Mouse (Mus musculus) kidney, embryonic 16.5 days (tissue): ENCODE data around the gene Ssx2ip. TPM values are rescaled to one million over a fixed set of nuclear protein-coding genes. Genes with fewer than 3 reads are reported as not detected.

Experiments used
- ATAC-seq: fragments of 200-750 bp; cut with Nextera tagmentation; 2 replicates; pipeline ENCODE4 v1.8.0; 2017; ENCODE audit warnings: moderate TSS enrichment; ENCODE audit not compliant: low FRiP score, low TSS enrichment
- H3K27ac ChIP-seq: fragments of 300-500 bp; sonication (generic); 2 replicates; pipeline ENCODE4 v1.5.1; 2014; ENCODE audit warnings: low read length
- H3K27me3 ChIP-seq: fragments of 300-500 bp; sonication (generic); 2 replicates; pipeline ENCODE4 v1.6.1; 2014; ENCODE audit warnings: low read length, control low read depth, mixed read lengths; ENCODE audit not compliant: insufficient read depth
- H3K36me3 ChIP-seq: fragments of 300-500 bp; sonication (generic); 2 replicates; pipeline ENCODE4 v1.6.1; 2014; ENCODE audit warnings: low read length, control low read depth, mixed read lengths; ENCODE audit not compliant: insufficient read depth
- H3K4me1 ChIP-seq: fragments of 300-500 bp; sonication (generic); 2 replicates; pipeline ENCODE4 v1.6.1; 2014; ENCODE audit warnings: low read length, control low read depth, mixed read lengths; ENCODE audit not compliant: insufficient read depth
- H3K4me2 ChIP-seq: fragments of 300-500 bp; sonication (generic); replicated peaks from 2 replicates; pipeline ENCODE4 v1.6.1; 2014; ENCODE audit warnings: low read depth, low read length
- H3K4me3 ChIP-seq: fragments of 300-500 bp; sonication (generic); 2 replicates; pipeline ENCODE4 v1.5.1; 2014; ENCODE audit warnings: mild to moderate bottlenecking, low read length
- H3K9ac ChIP-seq: fragments of 300-500 bp; sonication (generic); replicated peaks from 2 replicates; pipeline ENCODE4 v1.6.1; 2014; ENCODE audit warnings: low read length
- H3K9me3 ChIP-seq: fragments of 300-500 bp; sonication (generic); 2 replicates; pipeline ENCODE4 v1.6.1; 2016; ENCODE audit warnings: low read length, control low read depth
- WGBS: fragments of 180-500 bp; shearing (Covaris S2); extraction: QIAGEN DNeasy Blood & Tissue Kit; methylation state at CpG from one replicate; pipeline ENCODE4 v1.1.7; 2014; 5-methylcytosine and 5-hydroxymethylcytosine counted together
- polyA plus RNA-seq: library from polyadenylated mRNA; unstranded; fragments of >200 nt; fragmentation: Nextera tagmentation; extraction: Ambion mirVana; gene quantifications from 2 replicates; pipeline ENCODE4 v1.2.1, GENCODE M21; 2015

Gene Ssx2ip
- polyA plus RNA-seq, 1 experiment from 2014 or later, result 22.4 TPM

- no peak for ATAC-seq
Observed at GRCm38 (mm10) chr3:146442936-146443335, 38.5 kb downstream of the Ssx2ip start.

GRCm38 (mm10) chr3:146443380-146443779, 38.9 kb downstream of the Ssx2ip start:
- peak; percentile 76 for ATAC-seq

More at GRCm38 (mm10) chr3:146442936-146443335, 38.5 kb downstream of the Ssx2ip start:
- Histone ChIP-seq H3K27ac (0 out of 2 replicates have a peak overlapping the region, but pooled peaks have one; percentile 6), H3K36me3 (peaks cover 10% of the 10 kb centered on the region; the same call in 1 of the 2 replicates), H3K4me2 (no peak overlapping the region), H3K9me3 (0 out of 2 replicates have a peak, but pooled peaks cover 5% of the 10 kb centered on the region), H3K27me3 (no peaks in the 10 kb centered on the region), H3K9ac (no peak overlapping the region), H3K4me1 (no peaks in the 10 kb centered on the region), H3K4me3 (no peak overlapping the region)
- 82% methylated on average over 8 of the region's 8 CpGs for WGBS

GRCm38 (mm10) chr3:146444880-146445279, 40.4 kb downstream of the Ssx2ip start:
- H3K4me3 ChIP-seq, result no peak overlapping the region
- ATAC-seq, result no peak
- 0 out of 2 replicates have a peak, but pooled peaks cover 5% of the 10 kb centered on the region for H3K9me3 ChIP-seq
- no peak overlapping the region for H3K27ac ChIP-seq
- 87% methylated on average over 7 of the region's 7 CpGs for WGBS
- no peak overlapping the region for H3K9ac ChIP-seq
- H3K27me3 ChIP-seq, result no peaks in the 10 kb centered on the region
- H3K4me2 ChIP-seq, result no peak overlapping the region
- peaks cover 4% of the 10 kb centered on the region; the same call in 1 of the 2 replicates for H3K4me1 ChIP-seq
- peaks cover 4% of the 10 kb centered on the region; the same call in 1 of the 2 replicates for H3K36me3 ChIP-seq

More at GRCm38 (mm10) chr3:146443380-146443779, 38.9 kb downstream of the Ssx2ip start:
- H3K27me3 ChIP-seq, result no peaks in the 10 kb centered on the region
- no peaks in the 10 kb centered on the region for H3K4me1 ChIP-seq
- H3K36me3 ChIP-seq, result peaks cover 7% of the 10 kb centered on the region; the same call in 1 of the 2 replicates
- 78% methylated on average over 7 of the region's 7 CpGs for WGBS
- H3K27ac ChIP-seq, result peak overlapping the region; percentile 65; the same call in 1 of the 2 replicates
- no peak overlapping the region for H3K4me2 ChIP-seq
- no peak overlapping the region for H3K9ac ChIP-seq
- no peak overlapping the region for H3K4me3 ChIP-seq
- H3K9me3 ChIP-seq, result 0 out of 2 replicates have a peak, but pooled peaks cover 5% of the 10 kb centered on the region

- Histone ChIP-seq H3K27me3 (no peaks in the 10 kb centered on the region), H3K9me3 (0 out of 2 replicates have a peak, but pooled peaks cover 5% of the 10 kb centered on the region), H3K27ac (no peak overlapping the region), H3K4me1 (peaks cover 10% of the 10 kb centered on the region; the same call in 1 of the 2 replicates), H3K4me2 (no peak overlapping the region), H3K9ac (no peak overlapping the region), H3K36me3 (peaks cover 4% of the 10 kb centered on the region; the same call in 1 of the 2 replicates), H3K4me3 (no peak overlapping the region)
- ATAC-seq, result no peak
- 89% methylated on average over 5 of the region's 5 CpGs for WGBS
Observed at GRCm38 (mm10) chr3:146447156-146447555, 42.7 kb downstream of the Ssx2ip start.

GRCm38 (mm10) chr3:146447598-146447997, 43.2 kb downstream of the Ssx2ip start:
- 79% methylated on average over 3 of the region's 3 CpGs for WGBS
- Histone ChIP-seq H3K27me3 (no peaks in the 10 kb centered on the region), H3K36me3 (peaks cover 4% of the 10 kb centered on the region; the same call in 1 of the 2 replicates), H3K27ac (no peak overlapping the region), H3K4me1 (peaks cover 10% of the 10 kb centered on the region; the same call in 1 of the 2 replicates), H3K4me3 (no peak overlapping the region), H3K9me3 (0 out of 2 replicates have a peak, but pooled peaks cover 5% of the 10 kb centered on the region), H3K4me2 (no peak overlapping the region), H3K9ac (no peak overlapping the region)
- ATAC-seq, result no peak

- H3K27me3 ChIP-seq, result no peaks in the 10 kb centered on the region
- WGBS, result 88% methylated on average over 10 of the region's 10 CpGs
- no peak for ATAC-seq
- H3K9me3 ChIP-seq, result 0 out of 2 replicates have a peak, but pooled peaks cover 5% of the 10 kb centered on the region
- peaks cover 4% of the 10 kb centered on the region; the same call in 1 of the 2 replicates for H3K36me3 ChIP-seq
- H3K9ac ChIP-seq, result no peak overlapping the region
- H3K4me1 ChIP-seq, result peaks cover 10% of the 10 kb centered on the region; the same call in 1 of the 2 replicates
- H3K4me3 ChIP-seq, result no peak overlapping the region
- no peak overlapping the region for H3K27ac ChIP-seq
- no peak overlapping the region for H3K4me2 ChIP-seq
Observed at GRCm38 (mm10) chr3:146448372-146448771, 43.9 kb downstream of the Ssx2ip start.

- Histone ChIP-seq H3K4me2 (no peak overlapping the region), H3K4me1 (peaks cover 10% of the 10 kb centered on the region; the same call in 1 of the 2 replicates), H3K27me3 (no peaks in the 10 kb centered on the region), H3K9me3 (0 out of 2 replicates have a peak, but pooled peaks cover 5% of the 10 kb centered on the region), H3K9ac (no peak overlapping the region), H3K4me3 (no peak overlapping the region), H3K27ac (no peak overlapping the region), H3K36me3 (peaks cover 4% of the 10 kb centered on the region; the same call in 1 of the 2 replicates)
- WGBS, result 55% methylated on average over 6 of the region's 6 CpGs
- no peak for ATAC-seq
Observed at GRCm38 (mm10) chr3:146448969-146449368, 44.5 kb downstream of the Ssx2ip start.

- H3K27ac ChIP-seq, result peak within 1 kb of the TSS; percentile 93
- H3K36me3 ChIP-seq, result peaks cover 4% of the 10 kb centered on the region; the same call in 1 of the 2 replicates
- 53% methylated on average over 9 of the region's 9 CpGs for whole genome bisulfite sequencing
- H3K4me1 ChIP-seq, result peaks cover 10% of the 10 kb centered on the region; the same call in 1 of the 2 replicates
- peak within 1 kb of the TSS; percentile 75 for H3K4me3 ChIP-seq
- peak within 1 kb of the TSS; percentile 85 for H3K4me2 ChIP-seq
- peak within 1 kb of the TSS; percentile 90 for H3K9ac ChIP-seq
- peak; percentile 10; the same call in 1 of the 2 replicates for ATAC-seq
- H3K9me3 ChIP-seq, result 0 out of 2 replicates have a peak, but pooled peaks cover 5% of the 10 kb centered on the region
- H3K27me3 ChIP-seq, result no peaks in the 10 kb centered on the region
Observed at GRCm38 (mm10) chr3:146449745-146450250, 45.4 kb downstream of the Ssx2ip start, which contains the start of gene Ctbs. Ctbs (plus strand) TSS chr3:146449795.

GRCm38 (mm10) chr3:146450371-146450841, 46.0 kb downstream of the Ssx2ip start:
- H3K4me2 ChIP-seq, result peak overlapping the region; percentile 85
- no peaks in the 10 kb centered on the region for H3K27me3 ChIP-seq
- 0 out of 2 replicates have a peak, but pooled peaks cover 5% of the 10 kb centered on the region for H3K9me3 ChIP-seq
- peak overlapping the region; percentile 90 for H3K9ac ChIP-seq
- peaks cover 4% of the 10 kb centered on the region; the same call in 1 of the 2 replicates for H3K36me3 ChIP-seq
- H3K4me3 ChIP-seq, result peak overlapping the region; percentile 75
- WGBS, result 0% methylated on average over 29 of the region's 29 CpGs
- ATAC-seq, result peak; percentile 100
- H3K4me1 ChIP-seq, result peaks cover 10% of the 10 kb centered on the region; the same call in 1 of the 2 replicates
- peak overlapping the region; percentile 93 for H3K27ac ChIP-seq
